Mouse (Mus musculus): ENCODE results near the gene Tas2r106. TPM values are rescaled to one million over a fixed set of nuclear protein-coding genes. Genes with fewer than 3 reads are reported as not detected.

The Tas2r106 gene
- not detected in 2 replicates for polyA plus RNA-seq (2016; fragmentation: Nextera tagmentation; extraction: Ambion mirVana)

- H3K27me3 ChIP-seq = no peaks in the 10 kb centered on the region
- no peak within 1 kb of the TSS for H3K27ac ChIP-seq (replicated peaks)
- H3K4me3 ChIP-seq = no peak within 1 kb of the TSS
- no peak within 1 kb of the TSS for H3K9ac ChIP-seq (replicated peaks)
- H3K4me2 ChIP-seq (replicated peaks) = no peak within 1 kb of the TSS
- 78% methylated on average over 3 of the region's 3 CpGs for WGBS
- ATAC-seq (ENCODE audit: low FRiP score, low read depth) = no peak
- H3K36me3 ChIP-seq = no peaks in the 10 kb centered on the region
- 0 out of 2 replicates have a peak, but pooled peaks cover 7% of the 10 kb centered on the region for H3K9me3 ChIP-seq
- no peaks in the 10 kb centered on the region for H3K4me1 ChIP-seq
Observed at GRCm38 (mm10) chr6:131678786-131679185, at the start of gene Tas2r106. Gene Tas2r106 (minus strand): TSS chr6:131678886.

- 50% methylated on average over 7 of the region's 7 CpGs for WGBS
- Histone ChIP-seq H3K9ac (replicated peaks) (no peak overlapping the region), H3K9me3 (peaks cover 7% of the 10 kb centered on the region; the same call in 1 of the 2 replicates), H3K4me2 (replicated peaks) (no peak overlapping the region), H3K27ac (replicated peaks) (no peak overlapping the region), H3K4me1 (no peaks in the 10 kb centered on the region), H3K4me3 (no peak overlapping the region), H3K27me3 (no peaks in the 10 kb centered on the region), H3K36me3 (no peaks in the 10 kb centered on the region)
- ATAC-seq (ENCODE audit: low FRiP score, low read depth) = no peak
Observed at GRCm38 (mm10) chr6:131712803-131713202, 34.1 kb upstream of the Tas2r106 start.

GRCm38 (mm10) chr6:131689963-131690362, 11.3 kb upstream of the Tas2r106 start, which contains the start of gene Tas2r114:
Gene Tas2r114 (minus strand): TSS chr6:131690063.
- no peak for ATAC-seq (ENCODE audit: low FRiP score, low read depth)
- Histone ChIP-seq H3K4me3 (no peak within 1 kb of the TSS), H3K27me3 (no peaks in the 10 kb centered on the region)

GRCm38 (mm10) chr6:131687395-131687794, 8.7 kb upstream of the Tas2r106 start, which contains the start of gene Tas2r105:
Gene Tas2r105 (minus strand): TSS chr6:131687495.
- Histone ChIP-seq H3K4me2 (replicated peaks) (no peak within 1 kb of the TSS), H3K4me3 (no peak within 1 kb of the TSS), H3K9ac (replicated peaks) (no peak within 1 kb of the TSS), H3K27ac (replicated peaks) (no peak within 1 kb of the TSS), H3K36me3 (no peaks in the 10 kb centered on the region), H3K9me3 (peaks cover 5% of the 10 kb centered on the region; the same call in 1 of the 2 replicates), H3K27me3 (no peaks in the 10 kb centered on the region), H3K4me1 (no peaks in the 10 kb centered on the region)
- ATAC-seq (ENCODE audit: low FRiP score, low read depth) = no peak
- WGBS = 75% methylated on average over 1 of the region's 1 CpGs

More at GRCm38 (mm10) chr6:131689963-131690362, 11.3 kb upstream of the Tas2r106 start, which contains the start of gene Tas2r114:
- no peak within 1 kb of the TSS for H3K9ac ChIP-seq (replicated peaks)
- no peak within 1 kb of the TSS for H3K27ac ChIP-seq (replicated peaks)
- no peak within 1 kb of the TSS for H3K4me2 ChIP-seq (replicated peaks)
- H3K36me3 ChIP-seq = no peaks in the 10 kb centered on the region
- H3K9me3 ChIP-seq = peaks cover 5% of the 10 kb centered on the region; the same call in 1 of the 2 replicates
- no peaks in the 10 kb centered on the region for H3K4me1 ChIP-seq

GRCm38 (mm10) chr6:131685644-131686043, 7.0 kb upstream of the Tas2r106 start, which contains the start of gene Tas2r104:
Gene Tas2r104 (minus strand): TSS chr6:131685744.
- WGBS = 80% methylated on average over 1 of the region's 1 CpGs
- Histone ChIP-seq H3K9ac (replicated peaks) (no peak within 1 kb of the TSS), H3K36me3 (no peaks in the 10 kb centered on the region), H3K27me3 (no peaks in the 10 kb centered on the region), H3K4me3 (no peak within 1 kb of the TSS), H3K27ac (replicated peaks) (no peak within 1 kb of the TSS), H3K4me2 (replicated peaks) (no peak within 1 kb of the TSS), H3K9me3 (no peaks in the 10 kb centered on the region), H3K4me1 (no peaks in the 10 kb centered on the region)
- ATAC-seq (ENCODE audit: low FRiP score, low read depth) = no peak

GRCm38 (mm10) chr6:131660049-131660448, 18.6 kb downstream of the Tas2r106 start, which contains the start of gene Tas2r107:
Gene Tas2r107 (minus strand): TSS chr6:131660149.
- no peaks in the 10 kb centered on the region for H3K4me1 ChIP-seq
- no peak within 1 kb of the TSS for H3K9ac ChIP-seq (replicated peaks)
- no peaks in the 10 kb centered on the region for H3K36me3 ChIP-seq
- no peaks in the 10 kb centered on the region for H3K27me3 ChIP-seq
- H3K27ac ChIP-seq (replicated peaks) = no peak within 1 kb of the TSS
- peaks cover 15% of the 10 kb centered on the region for H3K9me3 ChIP-seq
- ATAC-seq (ENCODE audit: low FRiP score, low read depth) = no peak
- no peak within 1 kb of the TSS for H3K4me2 ChIP-seq (replicated peaks)
- no peak within 1 kb of the TSS for H3K4me3 ChIP-seq

- ATAC-seq (ENCODE audit: low FRiP score, low read depth) = no peak
- Histone ChIP-seq H3K4me1 (no peaks in the 10 kb centered on the region), H3K4me2 (replicated peaks) (no peak within 1 kb of the TSS), H3K4me3 (no peak within 1 kb of the TSS), H3K9me3 (0 out of 2 replicates have a peak, but pooled peaks cover 5% of the 10 kb centered on the region), H3K9ac (replicated peaks) (no peak within 1 kb of the TSS), H3K36me3 (no peaks in the 10 kb centered on the region), H3K27ac (replicated peaks) (no peak within 1 kb of the TSS), H3K27me3 (no peaks in the 10 kb centered on the region)
- 80% methylated on average over 3 of the region's 3 CpGs for WGBS
Observed at GRCm38 (mm10) chr6:131630812-131631211, 47.9 kb downstream of the Tas2r106 start, which contains the start of gene Tas2r130. Gene Tas2r130 (minus strand): TSS chr6:131630912.

Other genes with a start within 250 kb of the Tas2r106 start
- not detected in 2 replicates for gene 5430401F13Rik, start 192.5 kb downstream of the Tas2r106 start, polyA plus RNA-seq (2016; fragmentation: Nextera tagmentation; extraction: Ambion mirVana)
- not detected in 2 replicates for gene Gm6619, start 192.5 kb downstream of the Tas2r106 start, polyA plus RNA-seq (2016; fragmentation: Nextera tagmentation; extraction: Ambion mirVana)
- gene Tas2r130, start 48.0 kb downstream of the Tas2r106 start, polyA plus RNA-seq (2016; fragmentation: Nextera tagmentation; extraction: Ambion mirVana) = not detected in 2 replicates
- gene Tas2r107, start 18.7 kb downstream of the Tas2r106 start, polyA plus RNA-seq (2016; fragmentation: Nextera tagmentation; extraction: Ambion mirVana) = not detected in 2 replicates
- not detected in 2 replicates for gene Tas2r104, start 6.9 kb upstream of the Tas2r106 start, polyA plus RNA-seq (2016; fragmentation: Nextera tagmentation; extraction: Ambion mirVana)
- not detected in 2 replicates for gene Tas2r105, start 8.6 kb upstream of the Tas2r106 start, polyA plus RNA-seq (2016; fragmentation: Nextera tagmentation; extraction: Ambion mirVana)
- gene Tas2r114, start 11.2 kb upstream of the Tas2r106 start, polyA plus RNA-seq (2016; fragmentation: Nextera tagmentation; extraction: Ambion mirVana) = not detected in 2 replicates